ENCODE assay signal across 8 mouse cellular contexts in the genomic region with DNA sequence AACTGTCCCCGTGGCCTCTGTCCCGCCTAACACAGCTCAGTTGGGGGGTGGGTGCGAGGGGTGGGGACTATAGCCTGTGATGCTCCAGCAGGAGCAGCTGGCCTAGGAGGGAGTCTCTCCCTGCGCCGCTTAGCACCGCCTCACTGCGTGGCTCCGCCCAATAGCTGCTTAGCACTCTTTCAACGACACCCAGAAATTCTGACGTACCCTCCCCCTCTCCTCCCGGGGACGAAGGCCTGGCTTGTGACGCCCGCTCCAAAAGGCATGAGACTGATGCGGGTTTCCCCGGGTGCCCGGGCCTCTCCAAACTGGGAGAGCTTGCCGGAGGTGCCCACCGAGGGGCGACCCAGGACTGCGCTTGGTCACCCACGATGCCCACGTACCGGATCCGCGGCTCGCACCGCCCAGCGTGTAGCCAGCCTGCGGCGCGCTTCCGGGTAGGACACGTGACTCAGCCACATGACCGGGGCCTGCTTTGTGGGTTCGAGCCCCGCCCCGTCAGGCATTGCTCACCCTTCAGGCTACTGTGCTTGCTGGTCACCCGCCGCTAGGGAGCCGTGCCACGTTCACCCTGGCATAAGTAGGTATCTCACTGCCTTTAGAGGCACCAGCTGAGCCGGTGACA. TPM values are rescaled to one million over a fixed set of nuclear protein-coding genes. Genes with fewer than 3 reads are reported as not detected.
A peak's percentile ranks its signal among the peaks of the same experiment; 100 is the strongest.
DNase-seq lines count a peak whose midpoint lies in the region; ATAC-seq and TF ChIP-seq lines count a peak whose summit lies in the region.

A gene (minus strand): TSS at position 448 of the 625 bp plus-strand sequence.

- H3K4me1 ChIP-seq in E14TG2a.4 (replicated peaks; ENCODE audit: low read depth, low read length), result peaks cover 23% of the 10 kb centered on the region
- H3K4me1 ChIP-seq in forebrain, embryonic 13.5 days, result 0 out of 2 replicates have a peak, but pooled peaks cover 4% of the 10 kb centered on the region
- H3K4me1 ChIP-seq in liver, postnatal 0 days (ENCODE audit: insufficient read depth), result peaks cover 4% of the 10 kb centered on the region; the same call in 1 of the 2 replicates
- peaks cover 2% of the 10 kb centered on the region; the same call in 1 of the 2 replicates for H3K4me1 ChIP-seq in neural tube, embryonic 14.5 days (ENCODE audit: control insufficient read depth, insufficient read depth, low read length)

- TF ChIP-seq EP300 in liver, postnatal 0 days (IDR thresholded peaks at IDR 0.05; ENCODE audit: low read depth), result no peak

- peak; percentile 87 for DNase-seq in c-Kit-positive CD71-positive TER-119-positive erythroid progenitor cells, embryonic 14.5 days (ENCODE audit: low spot score)
- DNase-seq in heart, postnatal 10 days, result peak; percentile 90 to 91
- peak; percentile 58 for DNase-seq in large intestine, adult 2 months (ENCODE audit: low read depth, low spot score)
- peak; percentile 86 for DNase-seq in liver, postnatal 0 days
- DNase-seq in testis, postnatal 10 days (ENCODE audit: low spot score), result peak; percentile 89

- peaks cover 1% of the 10 kb centered on the region; the same call in 1 of the 2 replicates for H3K27me3 ChIP-seq in E14TG2a.4 (ENCODE audit: insufficient read depth, low read length)
- H3K27me3 ChIP-seq in forebrain, embryonic 13.5 days, result no peaks in the 10 kb centered on the region
- H3K27me3 ChIP-seq in liver, postnatal 0 days (ENCODE audit: insufficient read depth, low read length), result no peaks in the 10 kb centered on the region
- H3K27me3 ChIP-seq in neural tube, embryonic 14.5 days (ENCODE audit: control insufficient read depth, insufficient read depth, low read length), result no peaks in the 10 kb centered on the region

- ATAC-seq in forebrain, embryonic 13.5 days, result peak; percentile 99
- ATAC-seq in liver, postnatal 0 days, result peak; percentile 96
- peak; percentile 98 for ATAC-seq in neural tube, embryonic 14.5 days (ENCODE audit: low read depth)

- H3K4me2 ChIP-seq in forebrain, embryonic 13.5 days, result peak within 1 kb of the TSS; percentile 64
- H3K4me2 ChIP-seq in liver, postnatal 0 days (ENCODE audit: low read depth, low read length), result peak within 1 kb of the TSS; percentile 79
- H3K4me2 ChIP-seq in neural tube, embryonic 14.5 days (ENCODE audit: low read depth, low read length), result peak within 1 kb of the TSS; percentile 67

- 0 out of 2 replicates have a peak, but pooled peaks cover 3% of the 10 kb centered on the region for H3K36me3 ChIP-seq in E14TG2a.4 (ENCODE audit: insufficient read depth, low read length)
- H3K36me3 ChIP-seq in forebrain, embryonic 13.5 days (ENCODE audit: poor library complexity, severe bottlenecking), result no peaks in the 10 kb centered on the region
- H3K36me3 ChIP-seq in liver, postnatal 0 days (replicated peaks; ENCODE audit: insufficient read depth, low read length), result no peaks in the 10 kb centered on the region; the same call in 1 of the 2 replicates
- H3K36me3 ChIP-seq in neural tube, embryonic 14.5 days (ENCODE audit: control insufficient read depth, insufficient read depth, low read length), result no peaks in the 10 kb centered on the region

- H3K4me3 ChIP-seq in E14TG2a.4 (replicated peaks; ENCODE audit: low read length), result peak within 1 kb of the TSS; percentile 85
- peak within 1 kb of the TSS; percentile 55 for H3K4me3 ChIP-seq in forebrain, embryonic 13.5 days
- H3K4me3 ChIP-seq in liver, postnatal 0 days (ENCODE audit: low read depth, low read length), result peak within 1 kb of the TSS; percentile 58
- H3K4me3 ChIP-seq in neural tube, embryonic 14.5 days (ENCODE audit: low read depth, low read length), result peak within 1 kb of the TSS; percentile 57

- peak within 1 kb of the TSS; percentile 65 for H3K9ac ChIP-seq in forebrain, embryonic 13.5 days
- H3K9ac ChIP-seq in liver, postnatal 0 days (replicated peaks), result peak within 1 kb of the TSS; percentile 66
- H3K9ac ChIP-seq in neural tube, embryonic 14.5 days (replicated peaks; ENCODE audit: low read depth, low read length), result peak within 1 kb of the TSS; percentile 58

- intact Hi-C loops in heart, postnatal 10 days (cut with DNase I), result no loop called here

- peak within 1 kb of the TSS; percentile 75 for H3K27ac ChIP-seq in forebrain, embryonic 13.5 days
- peak within 1 kb of the TSS; percentile 64; the same call in 1 of the 2 replicates for H3K27ac ChIP-seq in liver, postnatal 0 days (ENCODE audit: low read depth)
- H3K27ac ChIP-seq in neural tube, embryonic 14.5 days (ENCODE audit: low read depth, low read length), result peak within 1 kb of the TSS; percentile 88

- H3K9me3 ChIP-seq in E14TG2a.4 (ENCODE audit: low read length), result no peaks in the 10 kb centered on the region
- H3K9me3 ChIP-seq in forebrain, embryonic 13.5 days (replicated peaks), result no peaks in the 10 kb centered on the region
- H3K9me3 ChIP-seq in liver, postnatal 0 days (ENCODE audit: low read length), result no peaks in the 10 kb centered on the region
- H3K9me3 ChIP-seq in neural tube, embryonic 14.5 days (ENCODE audit: control insufficient read depth, low read length), result no peaks in the 10 kb centered on the region

- TF ChIP-seq CTCF in E14TG2a.4 (conservative IDR thresholded peaks at IDR 0.05; ENCODE audit: low read length), result no peak
- TF ChIP-seq CTCF in liver, postnatal 0 days (IDR thresholded peaks at IDR 0.05; ENCODE audit: low read depth), result no peak; the same call in 1 of the 2 replicates

- under 1% methylated on average over 43 of the region's 43 CpGs for WGBS in forebrain, embryonic 13.5 days
- 1% methylated on average over 43 of the region's 43 CpGs for WGBS in large intestine, adult 2 months
- under 1% methylated on average over 43 of the region's 43 CpGs for WGBS in liver, postnatal 0 days (ENCODE audit: insufficient replicate concordance)
- WGBS in neural tube, embryonic 14.5 days, result 1% methylated on average over 36 of the region's 43 CpGs

RNA-seq across cellular contexts. Expression of the gene that starts here (rescaled TPM):
- polyA plus RNA-seq in forebrain, embryonic 13.5 days (2015; fragmentation: Nextera tagmentation; extraction: Ambion mirVana), result 14.7 and 14.8 TPM in 2 replicates
- total RNA-seq in heart, postnatal 10 days (2021), result 1 to 10 TPM; 2.8 to 3.6 TPM
- 17.7 and 17.8 TPM in 2 replicates for polyA plus RNA-seq in large intestine, adult 2 months (2012; rRNA removed)
- 4.7 and 5.3 TPM in 2 replicates for polyA plus RNA-seq in liver, postnatal 0 days (2015; fragmentation: Nextera tagmentation; extraction: Ambion mirVana)
- polyA plus RNA-seq in neural tube, embryonic 14.5 days (2014; fragmentation: Nextera tagmentation; extraction: Ambion mirVana), result 10.3 and 10.7 TPM in 2 replicates

Comparison
In these comparisons a context has a peak if more than half of its experiments do, and no peak if none do; other contexts are left out.
1. Peak in every context shown above with its lines: DNase-seq, ATAC-seq, H3K4me3 ChIP-seq and H3K27ac ChIP-seq.